Mouse (Mus musculus) ES-E14 (cell line): ENCODE data around the gene Sox1.

Experiments used
- CHD2 ChIP-seq: IDR thresholded peaks from 2 replicates; pipeline ENCODE4 v1.6.1; 2014; ENCODE audit warnings: mild to moderate bottlenecking, low read depth, low read length, inconsistent platforms
- HCFC1 ChIP-seq: IDR thresholded peaks from 2 replicates; pipeline ENCODE4 v1.6.1; 2012; ENCODE audit warnings: low read length, inconsistent platforms, borderline replicate concordance; ENCODE audit not compliant: insufficient read depth
- MAFK ChIP-seq: IDR thresholded peaks from 2 replicates; pipeline ENCODE4 v1.6.1; 2014; ENCODE audit warnings: mild to moderate bottlenecking, low read depth, low read length, inconsistent platforms; ENCODE audit not compliant: insufficient read depth
- ZNF384 ChIP-seq: IDR thresholded peaks from 2 replicates; pipeline ENCODE4 v1.6.1; 2012; ENCODE audit warnings: low read depth, low read length, inconsistent platforms

DNA sequence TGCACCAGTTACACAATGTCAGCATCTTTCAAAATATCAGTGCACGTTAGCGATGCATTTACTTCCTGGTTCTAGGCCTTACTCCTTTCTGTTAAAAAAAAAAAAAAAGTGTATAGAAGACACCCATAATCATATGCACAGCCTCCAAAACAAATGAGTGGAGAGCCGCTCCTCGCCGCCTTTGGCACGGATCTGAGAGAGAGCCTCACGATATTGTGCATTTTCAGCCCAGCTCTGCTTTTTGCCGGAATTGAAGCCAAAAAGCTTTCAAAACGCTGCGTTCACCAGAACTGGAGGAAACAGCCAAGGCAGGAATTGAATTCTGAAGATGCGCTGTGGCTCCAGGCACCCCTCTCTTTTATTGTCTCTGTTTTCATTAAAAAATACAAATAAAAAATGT, 48.2 kb upstream of the Sox1 start:
- TF ChIP-seq ZNF384 (no peak), CHD2 (no peak), HCFC1 (no peak), MAFK (no peak)
